Mouse (Mus musculus) bone marrow, adult 2 months (tissue): ENCODE results near the gene Cercam.

Experiments used
- CTCF ChIP-seq: fragments of 200-500 bp; IDR thresholded peaks from 2 replicates; pipeline ENCODE4 v1.5.1; 2011; ENCODE audit warnings: low read length, control low read depth; ENCODE audit not compliant: control insufficient read depth, insufficient read depth
- POLR2A ChIP-seq: fragments of 200-500 bp; IDR thresholded peaks from 2 replicates; pipeline ENCODE4 v1.6.1; 2011; ENCODE audit warnings: low read depth, mild to moderate bottlenecking, control low read depth, low read length, borderline replicate concordance; ENCODE audit not compliant: control insufficient read depth

- TF ChIP-seq CTCF (peak; percentile 42; the same call in 1 of the 2 replicates), POLR2A (no peak)
Measured at GRCm38 (mm10) chr2:29910042-29910441, 41.1 kb downstream of the Cercam start.
